Mouse (Mus musculus) hindbrain, postnatal 0 days (tissue): ENCODE results near the gene Dnm1. TPM values are rescaled to one million over a fixed set of nuclear protein-coding genes. Genes with fewer than 3 reads are reported as not detected.
A peak's percentile ranks its signal among the peaks of the same experiment; 100 is the strongest.

Source experiments
- ATAC-seq: fragments of 200-750 bp; cut with Nextera tagmentation; 2 replicates; pipeline ENCODE4 v1.8.0; 2017; ENCODE audit warnings: mild to moderate bottlenecking, moderate TSS enrichment, moderate library complexity
- DNase-seq: peaks from one replicate; pipeline ENCODE4 v3.0.0-alpha.2; 2015; ENCODE audit warnings: low spot score
- H3K27ac ChIP-seq: fragments of 300-500 bp; sonication (generic); 2 replicates; pipeline ENCODE4 v1.5.1; 2014; ENCODE audit warnings: mild to moderate bottlenecking
- H3K27me3 ChIP-seq: fragments of 300-500 bp; sonication (generic); 2 replicates; pipeline ENCODE4 v1.6.1; 2014; ENCODE audit warnings: low read length, mixed read lengths; ENCODE audit not compliant: insufficient read depth
- H3K36me3 ChIP-seq: fragments of 300-500 bp; sonication (generic); 2 replicates; pipeline ENCODE4 v1.6.1; 2014; ENCODE audit warnings: low read length, mixed read lengths; ENCODE audit not compliant: insufficient read depth
- H3K4me1 ChIP-seq: fragments of 300-500 bp; sonication (generic); 2 replicates; pipeline ENCODE4 v1.6.1; 2014; ENCODE audit warnings: antibody characterized with exemption, low read length, mixed read lengths; ENCODE audit not compliant: insufficient read depth
- H3K4me2 ChIP-seq: fragments of 300-500 bp; sonication (generic); 2 replicates; pipeline ENCODE4 v1.6.1; 2014; ENCODE audit warnings: low read depth, mild to moderate bottlenecking, low read length, moderate library complexity, mixed read lengths
- H3K4me3 ChIP-seq: fragments of 300-500 bp; sonication (generic); 2 replicates; pipeline ENCODE4 v1.5.1; 2014; ENCODE audit warnings: low read length
- H3K9ac ChIP-seq: fragments of 300-500 bp; sonication (generic); replicated peaks from 2 replicates; pipeline ENCODE4 v1.6.1; 2014; ENCODE audit warnings: mild to moderate bottlenecking, low read length, moderate library complexity, mixed read lengths
- H3K9me3 ChIP-seq: fragments of 300-500 bp; sonication (generic); 2 replicates; pipeline ENCODE4 v1.6.1; 2016; ENCODE audit warnings: low read length, mixed read lengths
- CTCF ChIP-seq: IDR thresholded peaks from 2 replicates; pipeline ENCODE4 v1.5.1; 2016; ENCODE audit warnings: antibody characterized with exemption, control low read depth, low read depth
- WGBS: fragments of 180-500 bp; shearing (Covaris S2); extraction: QIAGEN DNeasy Blood & Tissue Kit; methylation state at CpG from one replicate; pipeline ENCODE4 v1.1.7; 2014; 5-methylcytosine and 5-hydroxymethylcytosine counted together
- microRNA-seq, 2 experiments: library from miRNA; unstranded; fragments of <30 nt; microRNA quantifications; one replicate each; pipeline ENCODE4; 2016
- polyA plus RNA-seq: library from polyadenylated mRNA; unstranded; fragments of >200 nt; fragmentation: Nextera tagmentation; extraction: Ambion mirVana; gene quantifications from 2 replicates; pipeline ENCODE4 v1.2.1, GENCODE M21; 2015
- total RNA-seq: library from RNA; depleted of rRNA; stranded (reverse); fragments of >200 nt; gene quantifications from 2 replicates; pipeline ENCODE4 v1.2.3, GENCODE M21; 2014; rRNA removed

Dnm1 gene
- total and polyA plus RNA-seq, 2 experiments from 2014 or later, result 96.9 to 190 TPM

GRCm38 (mm10) chr2:32260635-32261034, 92.5 kb downstream of the Dnm1 start:
- Histone ChIP-seq H3K4me3 (no peak overlapping the region), H3K4me1 (peaks cover 6% of the 10 kb centered on the region; the same call in 1 of the 2 replicates), H3K36me3 (peaks cover 16% of the 10 kb centered on the region; the same call in 1 of the 2 replicates), H3K9me3 (no peaks in the 10 kb centered on the region), H3K27ac (no peak overlapping the region), H3K4me2 (no peak overlapping the region; the same call in 1 of the 2 replicates), H3K9ac (no peak overlapping the region), H3K27me3 (no peaks in the 10 kb centered on the region)
- WGBS, result 23% methylated on average over 4 of the region's 4 CpGs
- TF ChIP-seq CTCF, result peak; percentile 55
- DNase-seq, result peak; percentile 61
- no peak for ATAC-seq

- Histone ChIP-seq H3K27me3 (no peaks in the 10 kb centered on the region), H3K4me3 (peak within 1 kb of the TSS; percentile 90), H3K4me2 (peak within 1 kb of the TSS; percentile 72), H3K36me3 (peaks cover 16% of the 10 kb centered on the region; the same call in 1 of the 2 replicates), H3K9me3 (no peaks in the 10 kb centered on the region), H3K27ac (peak within 1 kb of the TSS; percentile 74), H3K4me1 (peaks cover 6% of the 10 kb centered on the region; the same call in 1 of the 2 replicates), H3K9ac (peak within 1 kb of the TSS; percentile 80)
- no peak for TF ChIP-seq CTCF
- peak; percentile 95 for DNase-seq
- whole genome bisulfite sequencing, result 1% methylated on average over 59 of the region's 59 CpGs
- peak; percentile 95 for ATAC-seq
Measured at GRCm38 (mm10) chr2:32259657-32260417, 93.3 kb downstream of the Dnm1 start, which contains the start of gene Uck1. Gene Uck1 (minus strand): TSS chr2:32260159.

GRCm38 (mm10) chr2:32258887-32259533, 94.1 kb downstream of the Dnm1 start:
- DNase-seq, result no peak
- 59% methylated on average over 6 of the region's 6 CpGs for WGBS
- ATAC-seq, result no peak

More at GRCm38 (mm10) chr2:32258887-32259533, 94.1 kb downstream of the Dnm1 start:
- peaks cover 6% of the 10 kb centered on the region; the same call in 1 of the 2 replicates for H3K4me1 ChIP-seq
- peak overlapping the region; percentile 72 for H3K4me2 ChIP-seq
- no peaks in the 10 kb centered on the region for H3K9me3 ChIP-seq
- no peaks in the 10 kb centered on the region for H3K27me3 ChIP-seq
- no peak for TF ChIP-seq CTCF
- H3K9ac ChIP-seq, result peak overlapping the region; percentile 80
- H3K36me3 ChIP-seq, result peaks cover 23% of the 10 kb centered on the region; the same call in 1 of the 2 replicates
- peak overlapping the region; percentile 90 for H3K4me3 ChIP-seq
- peak overlapping the region; percentile 74; the same call in 1 of the 2 replicates for H3K27ac ChIP-seq

Small RNA genes lying within 50 kb of the gene (microRNA-seq; reads per million reads assigned to microRNA genes)
- gene Gm23363, result 0 reads per million in 2 experiments
- 44.7 to 130 reads per million in 2 experiments for gene Mir199b

Other genes with a start within 250 kb of the Dnm1 start
- 188 and 206 TPM in 2 replicates for gene Prrc2b, start 202.3 kb downstream of the Dnm1 start, total RNA-seq
- 44.8 and 55.9 TPM in 2 replicates for gene Prrc2b, start 202.3 kb downstream of the Dnm1 start, polyA plus RNA-seq
- gene Pomt1, start 116.7 kb downstream of the Dnm1 start, total RNA-seq, result 41.2 and 41.8 TPM in 2 replicates
- gene Pomt1, start 116.7 kb downstream of the Dnm1 start, polyA plus RNA-seq, result 18.0 and 19.4 TPM in 2 replicates
- gene Uck1, start 93.2 kb downstream of the Dnm1 start, total RNA-seq, result 115 and 138 TPM in 2 replicates
- gene Uck1, start 93.2 kb downstream of the Dnm1 start, polyA plus RNA-seq, result 90.8 and 92.5 TPM in 2 replicates
- gene Golga2, start 66.0 kb downstream of the Dnm1 start, total RNA-seq, result 49.3 and 55.8 TPM in 2 replicates
- gene Golga2, start 66.0 kb downstream of the Dnm1 start, polyA plus RNA-seq, result 24.4 and 25.7 TPM in 2 replicates
- 302 and 319 TPM in 2 replicates for gene Swi5, start 65.3 kb downstream of the Dnm1 start, total RNA-seq
- 487 and 513 TPM in 2 replicates for gene Swi5, start 65.3 kb downstream of the Dnm1 start, polyA plus RNA-seq
- gene Ciz1, start 1.0 kb downstream of the Dnm1 start, total RNA-seq, result 87.6 and 103 TPM in 2 replicates
- 33.3 and 40.3 TPM in 2 replicates for gene Ciz1, start 1.0 kb downstream of the Dnm1 start, polyA plus RNA-seq
- gene 1110008P14Rik, start 28.6 kb upstream of the Dnm1 start, total RNA-seq, result 458 and 481 TPM in 2 replicates
- 220 and 233 TPM in 2 replicates for gene 1110008P14Rik, start 28.6 kb upstream of the Dnm1 start, polyA plus RNA-seq
- 0.31 and 0.58 TPM in 2 replicates for gene Lcn2, start 34.9 kb upstream of the Dnm1 start, total RNA-seq
- gene Lcn2, start 34.9 kb upstream of the Dnm1 start, polyA plus RNA-seq, result 0.80 and 0.93 TPM in 2 replicates
- 41.3 and 45.5 TPM in 2 replicates for gene Ptges2, start 42.6 kb upstream of the Dnm1 start, total RNA-seq
- 55.6 and 57.0 TPM in 2 replicates for gene Ptges2, start 42.6 kb upstream of the Dnm1 start, polyA plus RNA-seq
- 3.1 and 3.7 TPM in 2 replicates for gene Naif1, start 97.1 kb upstream of the Dnm1 start, total RNA-seq
- gene Naif1, start 97.1 kb upstream of the Dnm1 start, polyA plus RNA-seq, result 2.9 and 3.0 TPM in 2 replicates
- gene Slc25a25, start 98.1 kb upstream of the Dnm1 start, total RNA-seq, result 64.3 and 69.6 TPM in 2 replicates
- 44.4 and 46.4 TPM in 2 replicates for gene Slc25a25, start 98.1 kb upstream of the Dnm1 start, polyA plus RNA-seq
- gene Fam102a, start 182.0 kb upstream of the Dnm1 start, total RNA-seq, result 23.6 and 25.4 TPM in 2 replicates
- 7.9 and 8.2 TPM in 2 replicates for gene Fam102a, start 182.0 kb upstream of the Dnm1 start, polyA plus RNA-seq
- 64.1 and 70.8 TPM in 2 replicates for gene Dpm2, start 217.5 kb upstream of the Dnm1 start, total RNA-seq
- gene Dpm2, start 217.5 kb upstream of the Dnm1 start, polyA plus RNA-seq, result 139 and 146 TPM in 2 replicates
- 15.1 and 35.0 TPM in 2 replicates for gene Pip5kl1, start 221.5 kb upstream of the Dnm1 start, total RNA-seq
- 16.7 and 19.1 TPM in 2 replicates for gene Pip5kl1, start 221.5 kb upstream of the Dnm1 start, polyA plus RNA-seq
- 0.21 and 0.83 TPM in 2 replicates for gene 9430097D07Rik, start 222.3 kb upstream of the Dnm1 start, total RNA-seq
- 0.73 and 0.76 TPM in 2 replicates for gene 9430097D07Rik, start 222.3 kb upstream of the Dnm1 start, polyA plus RNA-seq
- gene St6galnac4, start 233.8 kb upstream of the Dnm1 start, total RNA-seq, result 66.9 and 75.7 TPM in 2 replicates
- gene St6galnac4, start 233.8 kb upstream of the Dnm1 start, polyA plus RNA-seq, result 45.6 and 47.5 TPM in 2 replicates
- 87.0 and 114 TPM in 2 replicates for gene St6galnac6, start 246.4 kb upstream of the Dnm1 start, total RNA-seq
- gene St6galnac6, start 246.4 kb upstream of the Dnm1 start, polyA plus RNA-seq, result 39.5 and 40.9 TPM in 2 replicates